Mouse (Mus musculus): Measurements from ENCODE around the gene Gm20708. TPM values are rescaled to one million over a fixed set of nuclear protein-coding genes. Genes with fewer than 3 reads are reported as not detected.

The Gm20708 gene
- total RNA-seq, 1 experiment from 2014 or later, result 1.8 TPM

Other genes with a start within 250 kb of the Gm20708 start
- 24.1 and 29.4 TPM in 2 replicates for gene Tnrc6c, start 155.4 kb upstream of the Gm20708 start, total RNA-seq (2021)
- 3.1 and 4.6 TPM in 2 replicates for gene Tmc8, start 27.6 kb upstream of the Gm20708 start, total RNA-seq (2021)
- 31.9 and 43.5 TPM in 2 replicates for gene Tmc6, start 27.5 kb upstream of the Gm20708 start, total RNA-seq (2021)
- gene 6030468B19Rik, start 12.0 kb upstream of the Gm20708 start, total RNA-seq (2021), result not detected in 2 replicates
- 98.3 and 108 TPM in 2 replicates for gene Syngr2, start within 50 bp of the Gm20708 start, total RNA-seq (2021)
- 10.1 and 13.2 TPM in 2 replicates for gene Afmid, start 16.3 kb downstream of the Gm20708 start, total RNA-seq (2021)
- 14.3 and 18.4 TPM in 2 replicates for gene Tk1, start 16.4 kb downstream of the Gm20708 start, total RNA-seq (2021)
- 5.2 and 8.5 TPM in 2 replicates for gene Birc5, start 39.6 kb downstream of the Gm20708 start, total RNA-seq (2021)
- not detected in 2 replicates for gene Tmem235, start 51.1 kb downstream of the Gm20708 start, total RNA-seq (2021)
- gene Tha1, start 63.8 kb downstream of the Gm20708 start, total RNA-seq (2021), result 14.8 and 16.7 TPM in 2 replicates
- gene Socs3, start 160.4 kb downstream of the Gm20708 start, total RNA-seq (2021), result 8.8 and 9.0 TPM in 2 replicates
- 58.9 and 60.0 TPM in 2 replicates for gene Pgs1, start 176.6 kb downstream of the Gm20708 start, total RNA-seq (2021)